Mouse (Mus musculus) embryo, embryonic 11.5 days (tissue): ENCODE measurements around the gene Gna14.

ENCODE experiments used
- DNase-seq: peaks from one replicate; pipeline ENCODE4 v3.0.0-alpha.2; 2012; ENCODE audit warnings: low read depth, low spot score

Gna14 gene

DNA sequence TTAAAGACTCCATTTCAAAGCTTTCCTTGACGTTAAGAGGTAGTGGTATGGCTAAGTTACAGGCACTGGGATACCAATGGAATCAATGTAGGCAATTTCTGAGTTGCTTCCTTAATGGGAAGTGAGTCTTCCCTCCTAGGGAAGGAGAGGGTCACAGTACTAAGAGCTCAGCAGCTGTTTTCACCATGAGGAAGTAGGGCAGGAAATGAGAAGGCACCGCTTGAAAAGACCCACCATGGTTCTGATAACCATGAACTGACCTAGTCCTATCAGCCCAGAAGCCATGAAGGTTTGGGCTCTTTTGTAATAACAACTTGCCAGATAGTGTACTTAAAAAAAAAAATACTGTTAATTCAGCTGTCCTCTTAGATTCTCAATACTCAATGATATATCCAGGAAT, 20.6 kb downstream of the Gna14 start:
- no peak for DNase-seq

- no peak for DNase-seq
Observed at GRCm38 (mm10) chr19:16457127-16457526, 21.6 kb downstream of the Gna14 start.

- DNase-seq = no peak
Observed at GRCm38 (mm10) chr19:16459317-16459716, 23.8 kb downstream of the Gna14 start.

- no peak for DNase-seq
Observed at GRCm38 (mm10) chr19:16460292-16460691, 24.7 kb downstream of the Gna14 start.

DNA sequence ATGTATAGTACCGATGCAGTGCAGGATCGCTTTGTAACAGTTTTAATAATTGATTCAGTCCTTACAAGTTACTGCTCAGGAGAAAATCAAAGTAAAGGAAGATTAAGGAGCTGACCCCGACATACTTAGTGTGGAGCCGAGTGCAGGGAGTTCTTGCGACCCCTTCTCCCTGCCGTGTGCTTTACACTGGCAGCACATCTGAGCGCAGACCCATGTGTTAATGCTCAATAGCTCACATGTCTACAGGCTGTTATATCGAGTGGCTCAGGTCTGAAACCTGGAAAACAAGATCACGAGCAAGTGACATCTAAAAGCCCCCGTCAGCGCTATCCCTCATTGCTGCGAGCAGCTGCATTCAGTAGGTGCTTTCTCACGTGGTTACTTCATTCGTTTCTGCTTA, 25.3 kb downstream of the Gna14 start:
- no peak for DNase-seq

GRCm38 (mm10) chr19:16462461-16462860, 26.9 kb downstream of the Gna14 start:
- no peak for DNase-seq

GRCm38 (mm10) chr19:16464730-16465129, 29.2 kb downstream of the Gna14 start:
- DNase-seq = no peak

DNA sequence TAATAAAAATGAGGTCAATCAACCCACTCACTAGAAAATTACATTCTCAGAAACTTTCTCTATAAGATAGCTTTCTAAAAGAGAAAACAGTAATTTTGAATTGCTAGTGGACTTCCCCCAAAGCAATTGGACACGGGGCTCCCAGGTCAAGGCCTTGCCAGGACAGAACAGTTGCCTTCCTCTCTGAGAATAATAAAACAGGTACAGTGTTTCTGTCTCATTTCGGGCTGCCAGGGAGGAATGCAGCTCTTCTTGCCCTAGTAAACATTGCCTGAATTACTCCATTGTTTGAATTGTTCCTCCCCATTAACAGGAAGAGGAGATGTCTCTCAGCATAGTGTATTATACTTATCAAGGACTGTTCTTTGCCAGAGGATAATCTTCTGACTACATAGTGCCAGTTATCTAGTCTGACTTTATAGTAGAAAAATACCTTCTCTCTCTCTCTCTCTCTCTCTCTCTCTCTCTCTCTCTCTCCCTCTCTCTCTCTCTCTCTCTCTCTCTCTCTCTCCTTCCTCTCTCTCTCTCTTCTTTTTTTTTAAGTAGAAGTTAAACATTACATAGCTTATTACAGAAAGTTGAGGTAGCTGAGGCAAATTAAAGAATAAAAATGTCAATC, 33.3 kb downstream of the Gna14 start:
- DNase-seq = no peak

GRCm38 (mm10) chr19:16472655-16473054, 37.1 kb downstream of the Gna14 start:
- no peak for DNase-seq

DNA sequence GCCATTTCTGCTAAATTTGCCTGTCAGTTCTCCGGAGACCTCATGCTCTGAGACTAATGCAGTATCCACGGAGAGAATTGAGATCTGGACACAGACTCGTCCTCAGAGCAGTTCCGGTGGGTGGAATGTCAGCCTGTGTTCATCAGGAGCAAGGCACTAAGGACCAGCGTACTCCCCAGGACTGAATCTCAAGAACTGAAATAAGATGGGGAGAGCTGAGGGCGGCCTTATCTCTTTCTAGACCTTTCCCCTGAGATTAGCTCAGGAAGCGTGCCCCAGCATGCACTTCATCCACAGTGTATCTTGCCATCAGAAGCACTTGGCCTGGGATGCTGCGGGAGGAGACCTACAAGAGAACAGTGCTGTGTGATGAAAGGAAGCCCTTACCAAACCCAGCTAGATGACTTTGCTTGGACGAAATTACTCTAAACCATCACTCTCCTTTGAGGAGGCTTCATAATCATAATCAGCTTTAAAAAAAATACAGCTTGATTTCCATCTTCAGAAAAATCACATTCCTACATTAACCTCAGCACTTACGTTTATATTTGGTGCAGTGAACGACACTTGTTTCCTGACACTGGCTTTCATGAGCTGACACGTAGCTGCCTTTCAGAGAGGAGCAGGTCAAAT, 41.9 kb downstream of the Gna14 start:
- no peak for DNase-seq

- DNase-seq = no peak
Observed at GRCm38 (mm10) chr19:16478186-16478607, 42.6 kb downstream of the Gna14 start.

GRCm38 (mm10) chr19:16482047-16482446, 46.5 kb downstream of the Gna14 start:
- no peak for DNase-seq

- DNase-seq = no peak
Observed at GRCm38 (mm10) chr19:16484237-16484636, 48.7 kb downstream of the Gna14 start.

- no peak for DNase-seq
Observed at GRCm38 (mm10) chr19:16484671-16485070, 49.1 kb downstream of the Gna14 start.

- no peak for DNase-seq
Observed at GRCm38 (mm10) chr19:16490756-16491155, 55.2 kb downstream of the Gna14 start.

- no peak for DNase-seq
Observed at GRCm38 (mm10) chr19:16491497-16491896, 55.9 kb downstream of the Gna14 start.

GRCm38 (mm10) chr19:16492453-16492852, 56.9 kb downstream of the Gna14 start:
- no peak for DNase-seq

DNA sequence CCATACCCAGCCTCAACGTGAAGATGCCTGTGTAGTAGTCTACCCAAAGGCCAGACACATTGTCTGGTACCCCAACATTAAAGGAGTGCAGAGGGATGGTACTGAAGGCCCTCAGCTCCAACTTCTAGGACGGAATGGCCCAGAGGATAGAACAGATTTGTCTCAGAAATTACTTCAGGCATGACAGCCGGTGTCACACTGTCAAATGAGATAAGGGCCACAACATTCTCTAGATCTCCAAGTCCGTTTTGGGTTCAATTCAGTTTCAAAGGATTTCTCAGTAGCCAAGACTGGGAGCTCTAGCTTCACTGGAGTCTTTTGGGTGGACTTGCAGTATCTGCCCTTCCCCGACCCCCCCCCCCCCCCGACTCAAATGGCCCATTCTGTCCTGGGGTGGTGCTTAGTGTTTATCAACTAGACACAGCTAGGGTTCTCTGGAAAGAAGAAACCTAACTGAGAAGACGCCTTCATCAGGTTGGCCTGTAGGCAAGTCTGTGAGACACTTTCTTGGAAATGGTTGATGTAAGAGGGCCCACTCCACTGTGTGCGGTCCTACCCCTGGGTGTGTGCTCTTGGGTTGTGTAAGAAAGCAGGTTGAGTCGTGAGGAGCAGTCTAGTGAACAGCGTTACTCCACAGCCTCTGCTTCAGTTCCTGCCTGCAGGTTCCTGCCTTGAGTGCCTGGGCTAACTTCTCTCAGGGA, 59.4 kb downstream of the Gna14 start:
- no peak for DNase-seq

GRCm38 (mm10) chr19:16496016-16496415, 60.5 kb downstream of the Gna14 start:
- no peak for DNase-seq

DNA sequence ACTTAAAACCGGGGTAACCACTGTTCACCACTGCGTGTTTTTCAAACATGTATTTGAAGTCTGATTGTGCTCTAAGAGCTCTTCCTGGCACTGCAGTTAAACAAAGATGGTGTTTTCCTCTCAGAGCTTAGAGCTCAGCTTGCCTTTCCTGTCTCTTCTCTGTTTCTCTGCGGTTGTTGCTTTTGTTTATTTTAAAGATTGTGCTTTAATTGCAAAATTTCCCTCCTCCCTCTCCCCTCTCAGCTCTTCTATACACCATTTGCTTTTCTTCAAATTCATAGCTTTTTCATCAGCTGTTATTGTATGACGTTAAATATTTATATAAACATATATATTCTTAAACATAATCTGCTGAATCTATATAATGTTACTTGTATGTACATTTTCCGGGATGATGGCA, 66.5 kb downstream of the Gna14 start:
- no peak for DNase-seq

GRCm38 (mm10) chr19:16506711-16507364, 71.3 kb downstream of the Gna14 start:
- no peak for DNase-seq

- DNase-seq = no peak
Observed at GRCm38 (mm10) chr19:16510343-16511080, 75.0 kb downstream of the Gna14 start.
